Mouse (Mus musculus): ENCODE results near the gene Thap7. TPM values are rescaled to one million over a fixed set of nuclear protein-coding genes. Genes with fewer than 3 reads are reported as not detected.

Thap7 gene
- total and polyA plus RNA-seq, 3 experiments, result 65.4 to 65.5 TPM; not detected in 1

DNA sequence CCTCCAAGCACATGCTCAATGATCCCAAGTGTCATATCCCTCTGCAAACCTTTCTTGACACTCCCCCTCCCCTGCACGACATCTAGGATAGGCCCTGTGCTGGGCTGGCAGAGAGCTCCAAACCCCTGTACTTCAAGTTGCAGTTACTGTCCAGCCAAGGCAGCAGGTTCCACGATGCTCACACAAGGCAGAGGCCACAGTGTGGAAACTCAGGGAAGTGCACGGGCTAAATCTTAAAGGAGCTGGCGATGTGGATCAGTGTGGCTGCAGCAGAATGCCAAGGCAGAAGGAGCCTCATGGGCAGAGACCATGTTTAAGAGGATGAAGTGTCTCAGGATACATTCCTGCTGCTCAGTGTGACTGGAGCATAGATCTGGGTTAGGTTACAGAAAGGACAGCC lies 35.2 kb upstream of the Thap7 start:
- Histone ChIP-seq H3K4me3 (ENCODE audit: control insufficient read depth in 1 of 2, insufficient read depth in 1 of 2, low read depth in 2 of 2, low read length in 2 of 2) (no peak overlapping the region), H3K79me2 (ENCODE audit: control insufficient read depth, insufficient read depth, low read length, poor library complexity) (no peaks in the 10 kb centered on the region), H3K9me3 (replicated peaks; ENCODE audit: insufficient read depth, low read length) (no peaks in the 10 kb centered on the region), H3K9ac (ENCODE audit: control insufficient read depth, low read depth, low read length, poor library complexity, severe bottlenecking) (no peak overlapping the region), H3K36me3 (ENCODE audit: control insufficient read depth in 1 of 2, insufficient read depth in 2 of 2, low read length in 2 of 2) (no peaks in the 10 kb centered on the region), H3K4me1 (ENCODE audit: control insufficient read depth in 1 of 2, insufficient read depth in 2 of 2, low read length in 2 of 2) (no peaks in the 10 kb centered on the region), H3K27ac (ENCODE audit: control insufficient read depth, low read depth, low read length) (no peak overlapping the region), H3K27me3 (ENCODE audit: control insufficient read depth in 1 of 2, insufficient read depth in 2 of 2, low read length in 2 of 2) (peaks cover 0 to 3% of the 10 kb centered on the region in 2 experiments; a peak in 1 of 4 replicates)
- no peak for DNase-seq (ENCODE audit: low read depth, low spot score)
- TF ChIP-seq TBP (IDR thresholded peaks at IDR 0.05; ENCODE audit: low read depth, low read length) (no peak), EP300 (IDR thresholded peaks at IDR 0.05; ENCODE audit: low read depth in 1 of 2, low read length in 2 of 2) (no peak), E2F4 (IDR thresholded peaks at IDR 0.05; ENCODE audit: borderline replicate concordance, low read depth, low read length) (no peak), ETS1 (IDR thresholded peaks at IDR 0.05; ENCODE audit: low read depth, low read length) (no peak), ZC3H11A (IDR thresholded peaks at IDR 0.05; ENCODE audit: low read depth, low read length) (no peak), JUND (IDR thresholded peaks at IDR 0.05; ENCODE audit: low read depth, low read length) (no peak), MAX (IDR thresholded peaks at IDR 0.05; ENCODE audit: low read length) (no peak), USF2 (IDR thresholded peaks at IDR 0.05; ENCODE audit: borderline replicate concordance in 1 of 2, insufficient read depth in 1 of 2, low read depth in 1 of 2, low read length in 2 of 2) (no peak), NRF1 (IDR thresholded peaks at IDR 0.05; ENCODE audit: insufficient read depth, low read depth, low read length, poor library complexity, severe bottlenecking) (no peak), NELFE (IDR thresholded peaks at IDR 0.05; ENCODE audit: low read depth, low read length) (no peak), CHD1 (IDR thresholded peaks at IDR 0.05; ENCODE audit: low read depth, low read length) (no peak), TCF12 (IDR thresholded peaks at IDR 0.05; ENCODE audit: low read depth, low read length) (no peak), MEF2A (IDR thresholded peaks at IDR 0.05; ENCODE audit: extremely low read depth, insufficient replicate concordance, low read depth, low read length, poor library complexity, severe bottlenecking) (no peak), RAD21 (IDR thresholded peaks at IDR 0.05; ENCODE audit: low read depth, low read length) (no peak), CHD2 (IDR thresholded peaks at IDR 0.05; ENCODE audit: low read length) (no peak), UBTF (IDR thresholded peaks at IDR 0.05; ENCODE audit: borderline replicate concordance, insufficient read depth, low read depth, low read length) (no peak), USF1 (IDR thresholded peaks at IDR 0.05; ENCODE audit: low read depth, low read length) (no peak), ZMIZ1 (IDR thresholded peaks at IDR 0.05; ENCODE audit: low read depth, low read length) (no peak), POLR2AphosphoS5 (IDR thresholded peaks at IDR 0.05; ENCODE audit: borderline replicate concordance, low read depth, low read length) (no peak)

DNA sequence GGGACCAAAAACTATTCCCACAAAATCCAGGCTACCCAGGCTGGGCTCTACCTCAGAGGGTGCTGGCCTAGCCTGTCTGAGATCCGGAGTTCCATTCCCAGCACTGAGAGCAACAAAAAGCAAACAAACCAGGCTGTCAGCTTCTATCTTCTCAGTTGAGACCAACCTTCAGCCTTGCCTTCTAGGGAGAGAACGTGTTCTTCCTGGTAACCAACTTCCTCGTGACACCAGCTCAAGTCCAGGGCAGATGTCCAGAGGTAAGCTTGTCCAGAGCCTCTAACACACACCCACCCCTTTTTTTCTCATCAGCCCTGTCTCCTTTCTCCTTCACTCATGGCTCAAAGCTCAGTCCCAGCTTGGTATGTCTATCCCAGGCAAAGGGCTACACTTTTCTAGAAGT lies 33.8 kb upstream of the Thap7 start:
- Histone ChIP-seq H3K4me1 (ENCODE audit: control insufficient read depth in 1 of 2, insufficient read depth in 2 of 2, low read length in 2 of 2) (no peaks in the 10 kb centered on the region), H3K9me3 (replicated peaks; ENCODE audit: insufficient read depth, low read length) (no peaks in the 10 kb centered on the region), H3K36me3 (ENCODE audit: control insufficient read depth in 1 of 2, insufficient read depth in 2 of 2, low read length in 2 of 2) (no peaks in the 10 kb centered on the region), H3K27ac (ENCODE audit: control insufficient read depth, low read depth, low read length) (no peak overlapping the region), H3K79me2 (ENCODE audit: control insufficient read depth, insufficient read depth, low read length, poor library complexity) (no peaks in the 10 kb centered on the region), H3K27me3 (ENCODE audit: control insufficient read depth in 1 of 2, insufficient read depth in 2 of 2, low read length in 2 of 2) (peaks cover 0 to 3% of the 10 kb centered on the region in 2 experiments; a peak in 1 of 4 replicates), H3K4me3 (ENCODE audit: control insufficient read depth in 1 of 2, insufficient read depth in 1 of 2, low read depth in 2 of 2, low read length in 2 of 2) (no peak overlapping the region), H3K9ac (ENCODE audit: control insufficient read depth, low read depth, low read length, poor library complexity, severe bottlenecking) (no peak overlapping the region)
- TF ChIP-seq HCFC1 (IDR thresholded peaks at IDR 0.05; ENCODE audit: low read depth, low read length), result no peak
- TF ChIP-seq SIN3A (IDR thresholded peaks at IDR 0.05; ENCODE audit: low read length), result no peak
- no peak for TF ChIP-seq KAT2A (conservative IDR thresholded peaks at IDR 0.05; ENCODE audit: low read depth, low read length)
- no peak for TF ChIP-seq USF2 (IDR thresholded peaks at IDR 0.05; ENCODE audit: borderline replicate concordance in 1 of 2, insufficient read depth in 1 of 2, low read depth in 1 of 2, low read length in 2 of 2)
- TF ChIP-seq MEF2A (IDR thresholded peaks at IDR 0.05; ENCODE audit: extremely low read depth, insufficient replicate concordance, low read depth, low read length, poor library complexity, severe bottlenecking), result no peak
- no peak for TF ChIP-seq POLR2A (IDR thresholded peaks at IDR 0.05; ENCODE audit: control insufficient read depth in 1 of 2, insufficient read depth in 1 of 2, low read depth in 1 of 2, low read length in 2 of 2, poor library complexity in 1 of 2)
- TF ChIP-seq MYC (IDR thresholded peaks at IDR 0.05; ENCODE audit: low read depth, low read length), result no peak
- TF ChIP-seq NELFE (IDR thresholded peaks at IDR 0.05; ENCODE audit: low read depth, low read length), result no peak
- TF ChIP-seq GABPA (IDR thresholded peaks at IDR 0.05; ENCODE audit: low read depth, low read length), result no peak
- no peak for TF ChIP-seq RAD21 (IDR thresholded peaks at IDR 0.05; ENCODE audit: low read depth, low read length)
- TF ChIP-seq MYB (IDR thresholded peaks at IDR 0.05; ENCODE audit: low read depth, low read length), result no peak
- TF ChIP-seq BHLHE40 (IDR thresholded peaks at IDR 0.05; ENCODE audit: borderline replicate concordance, low read depth, low read length), result no peak
- no peak for DNase-seq (ENCODE audit: low read depth, low spot score)
